In the genomic region with DNA sequence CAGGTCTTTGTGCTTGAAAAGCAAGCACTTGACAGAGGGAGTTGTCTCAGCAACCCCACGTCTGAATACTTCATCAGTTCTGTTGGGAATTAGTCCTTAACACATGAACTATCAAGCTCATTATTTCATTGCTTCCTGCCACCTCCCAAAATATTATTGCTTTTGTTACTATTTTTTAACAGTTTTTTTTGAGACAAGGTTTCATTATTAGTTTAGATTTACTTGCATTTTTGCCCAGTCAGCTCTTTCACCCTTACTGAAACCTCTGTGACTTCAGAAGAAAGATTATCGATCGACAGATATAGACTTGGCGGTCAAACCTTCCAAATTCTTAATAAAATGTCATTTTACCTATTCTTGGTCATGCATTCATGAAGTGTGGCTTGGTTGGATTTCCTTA, we compare ENCODE assay signal across 28 mouse cellular contexts.
"Had no signal": no experiment of that assay in that cellular context is flagged by ENCODE, and none has a peak within 500 bp of the region (broad histone marks: within the 10 kb centered on the region; RNA-seq: fewer than 3 reads in every experiment).

No protein-coding gene starts in this region.

- H3K9me3 ChIP-seq: heart, embryonic 10.5 days; heart, embryonic 12.5 days; hindbrain, embryonic 10.5 days; hindbrain, embryonic 12.5 days; intestine, embryonic 15.5 days; kidney, embryonic 15.5 days; limb, embryonic 10.5 days; limb, embryonic 12.5 days; liver, embryonic 13.5 days; liver, embryonic 15.5 days had no signal

- H3K9ac ChIP-seq: heart, embryonic 12.5 days; hindbrain, embryonic 12.5 days; hindbrain, embryonic 14.5 days; intestine, embryonic 15.5 days; kidney, embryonic 15.5 days; limb, embryonic 12.5 days; liver, embryonic 13.5 days; liver, embryonic 15.5 days had no signal

- ATAC-seq: hindbrain, embryonic 16.5 days; intestine, embryonic 15.5 days had no signal

- DNase-seq: gastrocnemius, adult 2 months; gastrocnemius, postnatal 10 days; gastrocnemius, postnatal 25 days; heart, adult 2 months; heart, postnatal 10 days; heart, postnatal 4 days; kidney, adult 11 months; kidney, adult 2 months; kidney, adult 9 months; kidney, postnatal 14 days; kidney, postnatal 36 days; layer of hippocampus, adult 9-11 months; layer of hippocampus, postnatal 36 days; liver; liver, embryonic 13.5 days had no signal

- H3K27me3 ChIP-seq: heart, embryonic 12.5 days; hindbrain, embryonic 12.5 days; intestine, embryonic 15.5 days; kidney, embryonic 15.5 days; limb, embryonic 12.5 days; liver, embryonic 13.5 days; liver, embryonic 15.5 days had no signal

- H3K4me1 ChIP-seq: hindbrain, embryonic 10.5 days; hindbrain, embryonic 12.5 days; kidney, embryonic 15.5 days; liver, embryonic 13.5 days; liver, embryonic 15.5 days had no signal

- H3K4me3 ChIP-seq: gastrocnemius, adult 2 months; heart, adult 2 months; heart, embryonic 10.5 days; heart, embryonic 12.5 days; hindbrain, embryonic 10.5 days; hindbrain, embryonic 12.5 days; intestine, embryonic 15.5 days; kidney, embryonic 15.5 days; limb, embryonic 10.5 days; limb, embryonic 12.5 days; liver, embryonic 13.5 days; liver, embryonic 15.5 days had no signal

- H3K27ac ChIP-seq: gastrocnemius, adult 2 months; heart, adult 2 months; heart, embryonic 10.5 days; hindbrain, embryonic 10.5 days; hindbrain, embryonic 12.5 days; hindbrain, embryonic 14.5 days; intestine, embryonic 15.5 days; kidney, embryonic 15.5 days; kidney, postnatal 0 days; limb, embryonic 10.5 days; limb, embryonic 12.5 days; liver, embryonic 13.5 days; liver, embryonic 15.5 days had no signal

- H3K4me2 ChIP-seq: heart, embryonic 12.5 days; hindbrain, embryonic 12.5 days; hindbrain, embryonic 14.5 days; intestine, embryonic 15.5 days; kidney, embryonic 15.5 days; limb, embryonic 12.5 days; liver, embryonic 11.5 days; liver, embryonic 13.5 days; liver, embryonic 15.5 days had no signal

- H3K36me3 ChIP-seq: heart, embryonic 10.5 days; heart, embryonic 12.5 days; hindbrain, embryonic 10.5 days; hindbrain, embryonic 12.5 days; intestine, embryonic 15.5 days; kidney, embryonic 15.5 days; limb, embryonic 10.5 days; limb, embryonic 12.5 days; liver, embryonic 13.5 days; liver, embryonic 15.5 days had no signal
